Mouse (Mus musculus): ENCODE measurements at regions not wholly inside any gene's neighbourhood (a gene's known extent, or its start where the extent isn't known, plus 50 kb on each side); places are given as distances from the start of the nearest gene placed in this dataset. TPM values are rescaled to one million over a fixed set of nuclear protein-coding genes. Genes with fewer than 3 reads are reported as not detected.

- WGBS = 4% methylated on average over 1 of the region's 1 CpGs
These were observed 56.8 kb upstream of the Dcn start for GRCm38 (mm10) chr10:97422579-97422978.

GRCm38 (mm10) chr10:97423039-97423700 lies 56.2 kb upstream of the Dcn start:
- H3K4me1 ChIP-seq (ENCODE audit: control insufficient read depth, insufficient read depth, low read length) = peaks cover 3% of the 10 kb centered on the region; the same call in 1 of the 2 replicates
- ATAC-seq (ENCODE audit: low FRiP score) (peak; percentile 79), DNase-seq (ENCODE audit: low spot score, missing footprints) (peak; percentile 87)
- no peaks in the 10 kb centered on the region for H3K36me3 ChIP-seq (ENCODE audit: control insufficient read depth, insufficient read depth, low read length)
- H3K4me2 ChIP-seq = no peak overlapping the region
- 31% methylated on average over 4 of the region's 4 CpGs for WGBS
- H3K27me3 ChIP-seq (ENCODE audit: control insufficient read depth, insufficient read depth, low read length) = no peaks in the 10 kb centered on the region
- no peaks in the 10 kb centered on the region for H3K9me3 ChIP-seq (ENCODE audit: control insufficient read depth, low read length)
- H3K27ac ChIP-seq (ENCODE audit: low read depth, low read length) = no peak overlapping the region
- H3K9ac ChIP-seq (ENCODE audit: low read length) = no peak overlapping the region
- H3K4me3 ChIP-seq (ENCODE audit: low read depth, low read length) = no peak overlapping the region

More at GRCm38 (mm10) chr10:97422579-97422978, 56.8 kb upstream of the Dcn start:
- Histone ChIP-seq H3K9me3 (ENCODE audit: control insufficient read depth, low read length) (no peaks in the 10 kb centered on the region), H3K9ac (ENCODE audit: low read length) (no peak overlapping the region), H3K27ac (ENCODE audit: low read depth, low read length) (no peak overlapping the region), H3K27me3 (ENCODE audit: control insufficient read depth, insufficient read depth, low read length) (no peaks in the 10 kb centered on the region), H3K36me3 (ENCODE audit: control insufficient read depth, insufficient read depth, low read length) (no peaks in the 10 kb centered on the region), H3K4me1 (ENCODE audit: control insufficient read depth, insufficient read depth, low read length) (peaks cover 3% of the 10 kb centered on the region; the same call in 1 of the 2 replicates), H3K4me3 (ENCODE audit: low read depth, low read length) (no peak overlapping the region), H3K4me2 (no peak overlapping the region)
- DNase-seq (ENCODE audit: low spot score, missing footprints) = no peak
- no peak for ATAC-seq (ENCODE audit: low FRiP score)

Small RNA genes lying in the stretch of these regions (microRNA-seq; reads per million reads assigned to microRNA genes)
- not detected for gene Gm24587
- not detected for gene Mir3966
